Mouse (Mus musculus) testis, adult 2 months (tissue): ENCODE data around the gene Mia.

Experiments used
- CTCF ChIP-seq: fragments of 200-500 bp; IDR thresholded peaks from 2 replicates; pipeline ENCODE4 v1.5.1; 2012; ENCODE audit warnings: low read depth, mild to moderate bottlenecking, inconsistent platforms, low read length, moderate library complexity; ENCODE audit not compliant: control insufficient read depth, insufficient read depth, insufficient replicate concordance
- POLR2A ChIP-seq: fragments of 200-500 bp; IDR thresholded peaks from 2 replicates; pipeline ENCODE4 v1.6.1; 2012; ENCODE audit warnings: low read depth, mild to moderate bottlenecking, inconsistent platforms, low read length, moderate library complexity; ENCODE audit not compliant: control insufficient read depth

GRCm38 (mm10) chr7:27180837-27181695 lies at the start of gene Mia, which contains the start of gene Gm21983:
- TF ChIP-seq POLR2A (no peak), CTCF (no peak)
